Mouse (Mus musculus) hindbrain, embryonic 14.5 days (tissue): ENCODE measurements around the gene Pkn1. TPM values are rescaled to one million over a fixed set of nuclear protein-coding genes. Genes with fewer than 3 reads are reported as not detected.

ENCODE experiments used
- ATAC-seq: fragments of 200-750 bp; cut with Nextera tagmentation; 2 replicates; pipeline ENCODE4 v1.8.0; 2017; ENCODE audit warnings: moderate number of reproducible peaks, mild to moderate bottlenecking, moderate TSS enrichment, moderate library complexity; ENCODE audit not compliant: low FRiP score
- DNase-seq: peaks from one replicate; pipeline ENCODE4 v3.0.0-alpha.2; 2015; ENCODE audit warnings: low spot score
- H3K27ac ChIP-seq: fragments of 300-500 bp; sonication (generic); 2 replicates; pipeline ENCODE4 v1.5.1; 2014; ENCODE audit warnings: mild to moderate bottlenecking, moderate library complexity
- H3K27me3 ChIP-seq: fragments of 300-500 bp; sonication (generic); 2 replicates; pipeline ENCODE4 v1.6.1; 2014; ENCODE audit warnings: mild to moderate bottlenecking, low read length, mixed read lengths; ENCODE audit not compliant: control insufficient read depth, insufficient read depth
- H3K36me3 ChIP-seq: fragments of 300-500 bp; sonication (generic); replicated peaks from 2 replicates; pipeline ENCODE4 v1.6.1; 2014; ENCODE audit not compliant: control insufficient read depth, insufficient read depth
- H3K4me1 ChIP-seq: fragments of 300-500 bp; sonication (generic); replicated peaks from 2 replicates; pipeline ENCODE4 v1.6.1; 2014; ENCODE audit warnings: antibody characterized with exemption, low read length, mixed read lengths; ENCODE audit not compliant: control insufficient read depth, insufficient read depth
- H3K4me2 ChIP-seq: fragments of 300-500 bp; sonication (generic); replicated peaks from 2 replicates; pipeline ENCODE4 v1.6.1; 2014; ENCODE audit warnings: mild to moderate bottlenecking, moderate library complexity
- H3K4me3 ChIP-seq: fragments of 300-500 bp; sonication (generic); replicated peaks from 2 replicates; pipeline ENCODE4 v1.5.1; 2014; ENCODE audit warnings: mild to moderate bottlenecking, low read length
- H3K9ac ChIP-seq: fragments of 300-500 bp; sonication (generic); 2 replicates; pipeline ENCODE4 v1.6.1; 2014
- H3K9me3 ChIP-seq: fragments of 300-500 bp; sonication (generic); 2 replicates; pipeline ENCODE4 v1.6.1; 2016; ENCODE audit warnings: low read length; ENCODE audit not compliant: control insufficient read depth
- WGBS: fragments of 180-500 bp; shearing (Covaris S2); extraction: QIAGEN DNeasy Blood & Tissue Kit; methylation state at CpG from one replicate; pipeline ENCODE4 v1.1.7; 2014; 5-methylcytosine and 5-hydroxymethylcytosine counted together
- polyA plus RNA-seq: library from polyadenylated mRNA; unstranded; fragments of >200 nt; fragmentation: Nextera tagmentation; extraction: Ambion mirVana; gene quantifications from 2 replicates; pipeline ENCODE4 v1.2.1, GENCODE M21; 2014

Gene Pkn1
- polyA plus RNA-seq, 1 experiment from 2014 or later, result 30.4 TPM

GRCm38 (mm10) chr8:83672936-83673335 is 26.0 kb downstream of the Pkn1 start:
- H3K4me2 ChIP-seq, result no peak overlapping the region
- peaks cover 70% of the 10 kb centered on the region for H3K36me3 ChIP-seq
- H3K27ac ChIP-seq, result no peak overlapping the region
- H3K4me3 ChIP-seq, result no peak overlapping the region
- peaks cover 4% of the 10 kb centered on the region for H3K4me1 ChIP-seq
- 54% methylated on average over 5 of the region's 5 CpGs for WGBS
- H3K9ac ChIP-seq, result no peak overlapping the region
- no peak for ATAC-seq
- no peaks in the 10 kb centered on the region for H3K27me3 ChIP-seq
- no peak for DNase-seq
- no peaks in the 10 kb centered on the region for H3K9me3 ChIP-seq

DNA sequence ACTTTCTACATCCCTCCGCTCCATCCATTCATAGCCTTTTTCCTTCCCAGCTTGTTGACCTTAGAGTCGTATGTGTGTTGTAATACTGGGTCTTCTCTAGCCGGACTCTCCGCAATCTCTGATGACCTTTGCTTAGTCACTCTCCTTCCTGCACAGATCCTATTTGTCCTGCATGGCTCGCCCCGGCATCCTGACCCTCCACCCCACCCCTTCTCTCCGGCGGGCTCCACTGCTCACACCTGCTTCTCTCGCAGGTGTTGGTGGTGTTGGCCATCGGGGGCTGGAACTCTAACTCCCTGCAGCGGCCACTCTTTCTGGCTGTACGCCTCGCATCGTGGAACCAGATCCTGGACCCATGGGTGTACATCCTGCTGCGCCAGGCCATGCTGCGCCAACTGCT is 30.0 kb downstream of the Pkn1 start:
- ATAC-seq (peak; percentile 2; the same call in 1 of the 2 replicates), DNase-seq (no peak)
- H3K4me1 ChIP-seq, result peaks cover 19% of the 10 kb centered on the region
- H3K27ac ChIP-seq, result no peak overlapping the region
- H3K36me3 ChIP-seq, result peaks cover 50% of the 10 kb centered on the region
- WGBS, result 81% methylated on average over 16 of the region's 16 CpGs
- H3K4me2 ChIP-seq, result peak overlapping the region; percentile 51; the same call in 1 of the 2 replicates
- no peaks in the 10 kb centered on the region; the same call in 1 of the 2 replicates for H3K27me3 ChIP-seq
- H3K9ac ChIP-seq, result peak overlapping the region; percentile 49
- H3K9me3 ChIP-seq, result no peaks in the 10 kb centered on the region
- no peak overlapping the region for H3K4me3 ChIP-seq

- no peaks in the 10 kb centered on the region for H3K9me3 ChIP-seq
- peak overlapping the region; percentile 6; the same call in 1 of the 2 replicates for H3K27ac ChIP-seq
- peaks cover 19% of the 10 kb centered on the region for H3K4me1 ChIP-seq
- no peaks in the 10 kb centered on the region; the same call in 1 of the 2 replicates for H3K27me3 ChIP-seq
- WGBS, result 23% methylated on average over 80 of the region's 80 CpGs
- DNase-seq (peak; percentile 77), ATAC-seq (peak; percentile 56)
- peak overlapping the region; percentile 51 for H3K4me2 ChIP-seq
- peak overlapping the region; percentile 49 for H3K9ac ChIP-seq
- peak overlapping the region; percentile 25 for H3K4me3 ChIP-seq
- peaks cover 50% of the 10 kb centered on the region for H3K36me3 ChIP-seq
Measured at GRCm38 (mm10) chr8:83668010-83668916, 30.7 kb downstream of the Pkn1 start.

DNA sequence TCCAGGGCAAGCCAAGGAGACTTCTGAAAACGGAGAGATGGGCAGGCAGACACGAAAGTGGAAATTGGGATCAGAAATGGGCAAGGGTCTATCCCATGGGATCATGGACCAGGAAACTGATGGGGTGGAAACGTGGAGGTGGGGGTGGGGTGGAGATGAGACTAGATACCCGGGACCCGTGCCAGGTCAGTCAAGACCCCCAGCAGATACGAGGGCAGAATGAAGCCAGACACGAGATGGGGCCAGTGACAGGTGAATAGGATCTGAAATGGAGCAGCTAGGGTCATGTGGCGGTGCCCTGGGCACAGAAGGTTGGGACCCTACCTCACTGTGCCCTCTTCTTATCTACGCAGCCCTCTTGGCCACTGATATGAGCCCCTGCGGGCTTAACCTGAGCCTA is 31.5 kb downstream of the Pkn1 start:
- DNase-seq (no peak), ATAC-seq (no peak; the same call in 1 of the 2 replicates)
- WGBS, result 83% methylated on average over 9 of the region's 10 CpGs
- peaks cover 19% of the 10 kb centered on the region for H3K4me1 ChIP-seq
- no peaks in the 10 kb centered on the region for H3K9me3 ChIP-seq
- H3K27me3 ChIP-seq, result no peaks in the 10 kb centered on the region; the same call in 1 of the 2 replicates
- H3K9ac ChIP-seq, result peak overlapping the region; percentile 49; the same call in 1 of the 2 replicates
- H3K4me2 ChIP-seq, result peak overlapping the region; percentile 51
- H3K36me3 ChIP-seq, result peaks cover 43% of the 10 kb centered on the region
- H3K4me3 ChIP-seq, result no peak overlapping the region
- no peak overlapping the region for H3K27ac ChIP-seq

DNA sequence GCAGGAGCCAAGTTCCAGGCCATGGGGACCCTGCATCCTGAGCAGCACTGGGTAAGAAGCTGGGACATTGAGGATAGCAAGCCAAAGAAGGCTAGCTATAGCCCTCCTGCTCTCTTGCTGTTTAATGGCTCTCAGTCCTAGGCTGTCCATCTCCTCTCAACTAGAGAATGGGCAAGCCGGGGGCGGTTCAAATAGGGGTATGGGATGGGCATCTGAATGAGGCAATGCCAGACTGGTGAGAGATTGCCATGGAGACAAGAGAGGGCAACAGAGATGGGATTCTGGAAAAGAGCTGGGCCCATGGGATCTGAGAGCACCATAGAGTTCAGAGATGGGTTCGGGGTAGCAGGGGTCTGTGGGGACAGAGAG is 32.1 kb downstream of the Pkn1 start:
- peaks cover 21% of the 10 kb centered on the region for H3K4me1 ChIP-seq
- no peak for ATAC-seq
- no peak overlapping the region for H3K4me3 ChIP-seq
- H3K36me3 ChIP-seq, result peaks cover 36% of the 10 kb centered on the region
- H3K27ac ChIP-seq, result no peak overlapping the region
- H3K27me3 ChIP-seq, result no peaks in the 10 kb centered on the region; the same call in 1 of the 2 replicates
- no peak overlapping the region for H3K4me2 ChIP-seq
- DNase-seq, result no peak
- no peaks in the 10 kb centered on the region for H3K9me3 ChIP-seq
- WGBS, result 82% methylated on average over 3 of the region's 3 CpGs
- no peak overlapping the region for H3K9ac ChIP-seq

DNA sequence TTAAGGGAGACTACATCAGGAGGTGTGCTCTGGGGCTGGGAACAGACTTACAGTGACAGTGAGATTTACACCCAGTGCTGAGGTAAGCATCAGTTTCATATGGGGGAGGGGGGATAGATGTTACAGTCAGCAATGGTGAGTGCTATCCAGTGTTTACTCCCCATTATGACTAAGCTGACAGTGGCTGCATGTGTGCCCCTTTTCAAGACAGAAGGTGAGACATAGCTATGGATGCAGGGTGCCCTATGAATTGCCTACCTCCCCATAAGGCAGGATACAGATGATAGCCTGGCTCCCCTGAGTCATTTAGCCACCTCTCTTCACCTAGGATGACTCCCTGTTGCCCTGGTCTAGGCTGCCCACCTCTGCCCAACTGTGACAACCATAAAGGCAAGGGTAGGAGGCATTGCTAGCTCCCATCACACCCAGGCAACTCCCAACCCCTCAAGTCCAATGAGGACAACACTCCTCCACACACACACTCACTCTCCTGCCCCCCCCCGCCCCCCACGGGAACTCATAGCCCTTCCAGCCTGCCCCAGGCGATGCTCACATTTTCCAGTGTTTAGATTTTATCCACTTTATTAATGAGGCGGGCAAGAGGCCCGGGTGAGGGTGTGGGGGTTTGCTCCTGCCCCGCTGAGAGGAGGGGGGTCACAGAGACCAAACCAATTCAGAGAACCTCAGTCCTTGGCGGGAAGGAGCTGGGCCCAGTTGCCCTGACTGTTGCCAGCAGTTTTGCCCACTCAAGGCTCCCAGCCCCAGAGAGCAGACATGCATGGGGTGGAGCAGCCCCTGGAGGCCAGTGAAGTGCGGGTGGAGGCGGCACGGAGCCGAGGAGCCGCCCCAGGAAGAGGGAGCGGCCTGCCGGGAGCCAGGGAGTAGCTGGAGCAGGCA is 32.8 kb downstream of the Pkn1 start, which contains the start of gene Ptger1:
Gene Ptger1, plus strand, starts transcription at position 710 of the 897 bp plus-strand sequence.
- H3K4me1 ChIP-seq, result peaks cover 23% of the 10 kb centered on the region
- no peak within 1 kb of the TSS for H3K4me3 ChIP-seq
- H3K36me3 ChIP-seq, result peaks cover 30% of the 10 kb centered on the region
- DNase-seq (no peak), ATAC-seq (no peak; the same call in 1 of the 2 replicates)
- WGBS, result 37% methylated on average over 14 of the region's 14 CpGs
- no peak within 1 kb of the TSS for H3K4me2 ChIP-seq
- no peaks in the 10 kb centered on the region; the same call in 1 of the 2 replicates for H3K27me3 ChIP-seq
- H3K9ac ChIP-seq, result no peak within 1 kb of the TSS; the same call in 1 of the 2 replicates
- H3K9me3 ChIP-seq, result no peaks in the 10 kb centered on the region
- H3K27ac ChIP-seq, result no peak within 1 kb of the TSS

DNA sequence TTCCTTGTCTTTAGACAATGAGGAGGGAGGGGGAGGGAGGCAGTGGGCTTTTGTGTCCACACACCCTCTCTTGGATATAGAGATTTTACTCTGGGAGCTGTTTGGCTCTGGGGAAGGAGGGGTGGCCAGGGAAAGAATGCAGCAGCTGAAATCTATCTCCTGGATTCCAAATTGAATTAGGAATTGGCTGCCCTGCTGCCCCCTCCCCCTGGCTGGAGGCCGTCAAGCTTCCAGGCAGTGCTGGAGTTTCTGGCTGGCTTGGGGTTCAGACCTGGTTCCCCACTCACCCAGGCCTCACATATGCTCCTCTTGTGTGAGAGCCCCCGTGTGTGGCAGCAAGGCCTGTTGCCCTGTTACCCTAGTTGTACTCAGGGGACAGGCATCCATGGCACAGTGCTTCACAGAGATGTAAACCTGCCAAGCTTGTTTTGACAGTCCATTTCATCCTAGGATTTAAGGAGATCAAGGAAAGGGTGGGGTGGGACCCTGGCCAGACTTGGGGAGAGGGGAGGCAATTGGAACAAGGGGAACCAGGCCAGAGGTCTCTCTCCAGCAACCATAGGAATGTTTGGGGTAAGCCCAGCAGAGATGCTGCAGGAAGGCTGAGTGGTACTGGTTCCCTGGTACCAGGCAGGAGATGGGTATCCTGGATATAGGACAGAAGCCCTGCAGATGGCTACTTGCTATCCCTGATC is 33.9 kb downstream of the Pkn1 start:
- Histone ChIP-seq H3K4me1 (peaks cover 32% of the 10 kb centered on the region), H3K9me3 (no peaks in the 10 kb centered on the region), H3K9ac (no peak overlapping the region), H3K36me3 (peaks cover 19% of the 10 kb centered on the region), H3K27me3 (no peaks in the 10 kb centered on the region; the same call in 1 of the 2 replicates), H3K4me3 (no peak overlapping the region), H3K4me2 (no peak overlapping the region), H3K27ac (no peak overlapping the region)
- DNase-seq (no peak), ATAC-seq (no peak)
- WGBS, result 60% methylated on average over 2 of the region's 2 CpGs

- ATAC-seq (no peak), DNase-seq (no peak)
- H3K4me1 ChIP-seq, result peaks cover 32% of the 10 kb centered on the region
- H3K9ac ChIP-seq, result 0 out of 2 replicates have a peak overlapping the region, but pooled peaks have one; percentile 5
- no peak overlapping the region for H3K27ac ChIP-seq
- peaks cover 16% of the 10 kb centered on the region for H3K36me3 ChIP-seq
- no peaks in the 10 kb centered on the region for H3K9me3 ChIP-seq
- 92% methylated on average over 13 of the region's 13 CpGs for WGBS
- H3K4me2 ChIP-seq, result no peak overlapping the region
- no peaks in the 10 kb centered on the region; the same call in 1 of the 2 replicates for H3K27me3 ChIP-seq
- H3K4me3 ChIP-seq, result no peak overlapping the region
Measured at GRCm38 (mm10) chr8:83664096-83664495, 34.9 kb downstream of the Pkn1 start.
